28 mouse cellular contexts compared by ENCODE assay signal in genomic region chr16:48265856-48266255, GRCm38 (mm10). TPM values are rescaled to one million over a fixed set of nuclear protein-coding genes. Genes with fewer than 3 reads are reported as not detected.
A peak's percentile ranks its signal among the peaks of the same experiment; 100 is the strongest.
DNase-seq lines count a peak whose midpoint lies in the region; TF ChIP-seq lines count a peak whose summit lies in the region.
"Had no signal": no experiment of that assay in that cellular context is flagged by ENCODE, and none has a peak within 500 bp of the region (broad histone marks: within the 10 kb centered on the region; RNA-seq: fewer than 3 reads in every experiment).

No protein-coding gene starts in this region.

- peak; percentile 57 for DNase-seq in heart, adult 11 months
- no peak for DNase-seq in heart, adult 2 months
- peak; percentile 2 for DNase-seq in ovary, adult 18-20 months (ENCODE audit: low spot score)
- DNase-seq in ovary, postnatal 10 days (ENCODE audit: low spot score), result no peak
- DNase-seq in ES-CJ7 (ENCODE audit: low read depth, low spot score), result peak; percentile 20
- DNase-seq in ZHBTc4 (ENCODE audit: low read depth, low spot score), result peak; percentile 55
- DNase-seq in cerebellum, adult 11 months, result no peak
- DNase-seq in testis, postnatal 14 days (ENCODE audit: low spot score), result no peak
- DNase-seq: adrenal gland, adult 2 months; adrenal gland, adult 8-10 months; adrenal gland, postnatal 10 days; adrenal gland, postnatal 14 days; adrenal gland, postnatal 25 days; adrenal gland, postnatal 36 days; B cell, adult 2 months; cerebellum, adult 11-12 months; cerebellum, adult 18-20 months; cerebellum, adult 2 months; cerebellum, adult 8-10 months had no signal

- no peak overlapping the region for H3K9ac ChIP-seq in heart, adult 2 months (ENCODE audit: low read depth, low read length)

- no peak overlapping the region for H3K27ac ChIP-seq in heart, adult 2 months

- H3K36me3 ChIP-seq in heart, adult 2 months (ENCODE audit: control insufficient read depth, insufficient read depth, low read length), result no peaks in the 10 kb centered on the region
- H3K36me3 ChIP-seq: G1E had no signal

- TF ChIP-seq CTCF in heart, adult 2 months (IDR thresholded peaks at IDR 0.05), result no peak

- intact Hi-C loops in heart, adult 2 months (cut with DNase I), result no loop called here

- TF ChIP-seq POLR2A in heart, adult 2 months (IDR thresholded peaks at IDR 0.05; ENCODE audit: insufficient read depth, low read depth, low read length), result no peak

- no peaks in the 10 kb centered on the region for H3K4me1 ChIP-seq in heart, adult 2 months (ENCODE audit: control insufficient read depth, insufficient read depth, low read length)

- 50% methylated on average over 4 of the region's 4 CpGs for WGBS in heart, adult 2 months

- TF ChIP-seq EP300 in heart, adult 2 months (IDR thresholded peaks at IDR 0.05; ENCODE audit: insufficient read depth, low read depth, low read length), result no peak

- no peaks in the 10 kb centered on the region for H3K27me3 ChIP-seq in heart, adult 2 months (ENCODE audit: control insufficient read depth, insufficient read depth, low read length)
- H3K27me3 ChIP-seq: CH12.LX, Patski had no signal

- no peaks in the 10 kb centered on the region for H3K79me2 ChIP-seq in heart, adult 2 months (replicated peaks; ENCODE audit: control insufficient read depth, insufficient read depth, low read length)

- H3K4me3 ChIP-seq in heart, adult 2 months, result no peak overlapping the region

RNA-seq across cellular contexts. Expression of gene Dppa4, which starts 17.7 kb away (rescaled TPM):
- not detected for total RNA-seq in heart, adult 2 months (2021)
- polyA plus RNA-seq in heart, adult 2 months (2012; rRNA removed), result not detected in 2 replicates
- total RNA-seq: adrenal gland, adult 18-20 months; adrenal gland, adult 2 months; adrenal gland, adult 8-10 months; adrenal gland, postnatal 10 days; adrenal gland, postnatal 14 days; adrenal gland, postnatal 25 days; adrenal gland, postnatal 36 days; adrenal gland, postnatal 4 days; CH12.LX; MEL had no signal
- polyA plus RNA-seq: activated CD4-positive, CD25-positive, alpha-beta regulatory T cell, adult 4 months; adrenal gland, adult 2 months; brain, embryonic 14.5 days; CD4-positive, CD25-positive, alpha-beta regulatory T cell, adult 4 months; cerebellum, adult 2 months; Patski had no signal

RNA-seq across cellular contexts. Expression of gene Dppa2, which starts 37.9 kb away (rescaled TPM):
- not detected for total RNA-seq in heart, adult 2 months (2021)
- not detected in 2 replicates for polyA plus RNA-seq in heart, adult 2 months (2012; rRNA removed)
- total RNA-seq: adrenal gland, adult 18-20 months; adrenal gland, adult 2 months; adrenal gland, adult 8-10 months; adrenal gland, postnatal 10 days; adrenal gland, postnatal 14 days; adrenal gland, postnatal 25 days; adrenal gland, postnatal 36 days; adrenal gland, postnatal 4 days; CH12.LX; MEL had no signal
- polyA plus RNA-seq: activated CD4-positive, CD25-positive, alpha-beta regulatory T cell, adult 4 months; adrenal gland, adult 2 months; CD4-positive, CD25-positive, alpha-beta regulatory T cell, adult 4 months; G1E; Patski had no signal

Comparison
In these comparisons a context has a peak if more than half of its experiments do, and no peak if none do; other contexts are left out.
1. DNase-seq: peak in heart, adult 11 months (single experiment), ovary, adult 18-20 months (single experiment), ES-CJ7 (single experiment) and ZHBTc4 (single experiment); none in heart, adult 2 months (0 of 2), ovary, postnatal 10 days (single experiment), cerebellum, adult 11 months (single experiment) and testis, postnatal 14 days (single experiment).